ENCODE assay signal across 12 mouse cellular contexts in the genomic region with DNA sequence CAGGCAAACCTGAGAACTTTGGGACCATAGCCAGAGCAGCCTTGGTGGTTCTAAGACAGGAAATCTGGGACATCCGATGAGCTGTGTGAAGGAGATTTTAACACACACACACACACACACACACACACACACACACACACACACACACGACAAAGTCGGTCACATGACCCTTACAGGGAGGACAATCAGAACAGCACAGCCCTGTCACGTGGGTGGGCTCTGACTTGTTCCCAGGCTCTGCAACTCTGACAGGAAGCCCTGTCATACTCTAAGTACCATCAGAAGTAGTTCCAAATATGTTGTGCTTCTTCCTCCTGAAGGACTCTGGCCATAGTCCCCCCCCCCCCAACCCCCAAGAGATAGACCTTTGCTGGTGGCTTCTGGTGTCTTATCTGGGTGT. TPM values are rescaled to one million over a fixed set of nuclear protein-coding genes. Genes with fewer than 3 reads are reported as not detected.
A peak's percentile ranks its signal among the peaks of the same experiment; 100 is the strongest.
DNase-seq lines count a peak whose midpoint lies in the region; ATAC-seq and TF ChIP-seq lines count a peak whose summit lies in the region.
"Had no signal": no experiment of that assay in that cellular context is flagged by ENCODE, and none has a peak within 500 bp of the region (broad histone marks: within the 10 kb centered on the region; RNA-seq: fewer than 3 reads in every experiment).

No protein-coding gene starts in this region.

- TF ChIP-seq EP300 in lung, postnatal 0 days (IDR thresholded peaks at IDR 0.05), result no peak

- peaks cover 26% of the 10 kb centered on the region for H3K4me1 ChIP-seq in heart, embryonic 13.5 days
- H3K4me1 ChIP-seq in kidney, embryonic 16.5 days (ENCODE audit: insufficient read depth, low read length), result no peaks in the 10 kb centered on the region
- no peaks in the 10 kb centered on the region for H3K4me1 ChIP-seq in lung, postnatal 0 days (ENCODE audit: insufficient read depth, low read depth, low read length)
- H3K4me1 ChIP-seq: limb, embryonic 13.5 days had no signal

- TF ChIP-seq CTCF in lung, postnatal 0 days (IDR thresholded peaks at IDR 0.05), result no peak

- H3K9ac ChIP-seq in heart, embryonic 13.5 days, result no peak overlapping the region
- H3K9ac ChIP-seq in kidney, embryonic 16.5 days (replicated peaks; ENCODE audit: low read length), result no peak overlapping the region
- no peak overlapping the region for H3K9ac ChIP-seq in lung, postnatal 0 days (replicated peaks; ENCODE audit: low read depth)
- H3K9ac ChIP-seq: limb, embryonic 13.5 days had no signal

- ATAC-seq in heart, embryonic 13.5 days (ENCODE audit: extremely low read depth, insufficient number of reproducible peaks, low FRiP score, low TSS enrichment), result peak; percentile 19; the same call in 1 of the 2 replicates
- ATAC-seq in kidney, embryonic 16.5 days (ENCODE audit: low FRiP score, low TSS enrichment), result no peak; the same call in 1 of the 2 replicates
- ATAC-seq in lung, postnatal 0 days, result peak; percentile 80
- ATAC-seq: hindbrain, postnatal 0 days had no signal

- H3K4me2 ChIP-seq in heart, embryonic 13.5 days, result no peak overlapping the region
- H3K4me2 ChIP-seq in kidney, embryonic 16.5 days (replicated peaks; ENCODE audit: low read depth, low read length), result no peak overlapping the region
- H3K4me2 ChIP-seq in lung, postnatal 0 days (replicated peaks; ENCODE audit: low read depth, low read length), result no peak overlapping the region
- H3K4me2 ChIP-seq: limb, embryonic 13.5 days had no signal

- WGBS in heart, embryonic 13.5 days, result 55% methylated on average over 3 of the region's 4 CpGs
- 57% methylated on average over 4 of the region's 4 CpGs for WGBS in kidney, embryonic 16.5 days
- WGBS in lung, postnatal 0 days, result 35% methylated on average over 4 of the region's 4 CpGs

- DNase-seq in heart, adult 9 months (ENCODE audit: low spot score in 2 of 2), result no peak
- peak; percentile 31 for DNase-seq in kidney, postnatal 10 days
- DNase-seq in lung, postnatal 0 days (ENCODE audit: low spot score), result peak; percentile 58
- no peak for DNase-seq in lung, adult 18-20 months
- DNase-seq in urinary bladder, adult 18-20 months (ENCODE audit: low spot score in 2 of 2), result no peak
- DNase-seq: cerebellum, postnatal 10 days; thymus, adult 18-20 months had no signal

- no peaks in the 10 kb centered on the region for H3K36me3 ChIP-seq in heart, embryonic 13.5 days
- H3K36me3 ChIP-seq in kidney, embryonic 16.5 days (ENCODE audit: insufficient read depth, low read length), result no peaks in the 10 kb centered on the region
- H3K36me3 ChIP-seq in lung, postnatal 0 days (ENCODE audit: insufficient read depth, low read length), result no peaks in the 10 kb centered on the region
- H3K36me3 ChIP-seq: limb, embryonic 13.5 days; midbrain, embryonic 10.5 days had no signal

- H3K4me3 ChIP-seq in heart, embryonic 13.5 days, result no peak overlapping the region
- H3K4me3 ChIP-seq in kidney, embryonic 16.5 days (ENCODE audit: low read length), result no peak overlapping the region
- no peak overlapping the region for H3K4me3 ChIP-seq in lung, postnatal 0 days (ENCODE audit: low read depth, low read length)
- H3K4me3 ChIP-seq: limb, embryonic 13.5 days; midbrain, embryonic 10.5 days had no signal

- no peak overlapping the region for H3K27ac ChIP-seq in heart, embryonic 13.5 days (replicated peaks)
- H3K27ac ChIP-seq in kidney, embryonic 16.5 days (ENCODE audit: low read length), result no peak overlapping the region
- H3K27ac ChIP-seq in lung, postnatal 0 days (ENCODE audit: low read length), result no peak overlapping the region
- H3K27ac ChIP-seq: hindbrain, postnatal 0 days; limb, embryonic 13.5 days; midbrain, embryonic 10.5 days had no signal

- no peaks in the 10 kb centered on the region for H3K9me3 ChIP-seq in heart, embryonic 13.5 days
- no peaks in the 10 kb centered on the region for H3K9me3 ChIP-seq in kidney, embryonic 16.5 days (ENCODE audit: low read length)
- H3K9me3 ChIP-seq in lung, postnatal 0 days (ENCODE audit: low read length), result no peaks in the 10 kb centered on the region
- H3K9me3 ChIP-seq: limb, embryonic 13.5 days; midbrain, embryonic 10.5 days had no signal

- 0 out of 2 replicates have a peak, but pooled peaks cover 4% of the 10 kb centered on the region for H3K27me3 ChIP-seq in heart, embryonic 13.5 days (replicated peaks)
- H3K27me3 ChIP-seq in kidney, embryonic 16.5 days (ENCODE audit: insufficient read depth, low read length), result no peaks in the 10 kb centered on the region
- no peaks in the 10 kb centered on the region for H3K27me3 ChIP-seq in lung, postnatal 0 days (replicated peaks; ENCODE audit: insufficient read depth, low read length)
- H3K27me3 ChIP-seq: limb, embryonic 13.5 days had no signal

RNA-seq across cellular contexts. Expression of gene Cfap298, which starts 33.5 kb away (rescaled TPM):
- polyA plus RNA-seq in heart, embryonic 13.5 days (2015; fragmentation: Nextera tagmentation; extraction: Ambion mirVana), result 34.6 and 36.9 TPM in 2 replicates
- 43.0 and 44.0 TPM in 2 replicates for polyA plus RNA-seq in kidney, embryonic 16.5 days (2015; fragmentation: Nextera tagmentation; extraction: Ambion mirVana)
- polyA plus RNA-seq in lung, postnatal 0 days (2015; fragmentation: Nextera tagmentation; extraction: Ambion mirVana), result 46.3 and 47.9 TPM in 2 replicates

Comparison
In these comparisons a context has a peak if more than half of its experiments do, and no peak if none do; other contexts are left out.
1. DNase-seq: peak in kidney, postnatal 10 days (single experiment) and lung, postnatal 0 days (single experiment); none in heart, adult 9 months (0 of 2), lung, adult 18-20 months (0 of 2) and urinary bladder, adult 18-20 months (0 of 2).